Comparison of ENCODE assay signal across 1 mouse cellular context in the genomic region with DNA sequence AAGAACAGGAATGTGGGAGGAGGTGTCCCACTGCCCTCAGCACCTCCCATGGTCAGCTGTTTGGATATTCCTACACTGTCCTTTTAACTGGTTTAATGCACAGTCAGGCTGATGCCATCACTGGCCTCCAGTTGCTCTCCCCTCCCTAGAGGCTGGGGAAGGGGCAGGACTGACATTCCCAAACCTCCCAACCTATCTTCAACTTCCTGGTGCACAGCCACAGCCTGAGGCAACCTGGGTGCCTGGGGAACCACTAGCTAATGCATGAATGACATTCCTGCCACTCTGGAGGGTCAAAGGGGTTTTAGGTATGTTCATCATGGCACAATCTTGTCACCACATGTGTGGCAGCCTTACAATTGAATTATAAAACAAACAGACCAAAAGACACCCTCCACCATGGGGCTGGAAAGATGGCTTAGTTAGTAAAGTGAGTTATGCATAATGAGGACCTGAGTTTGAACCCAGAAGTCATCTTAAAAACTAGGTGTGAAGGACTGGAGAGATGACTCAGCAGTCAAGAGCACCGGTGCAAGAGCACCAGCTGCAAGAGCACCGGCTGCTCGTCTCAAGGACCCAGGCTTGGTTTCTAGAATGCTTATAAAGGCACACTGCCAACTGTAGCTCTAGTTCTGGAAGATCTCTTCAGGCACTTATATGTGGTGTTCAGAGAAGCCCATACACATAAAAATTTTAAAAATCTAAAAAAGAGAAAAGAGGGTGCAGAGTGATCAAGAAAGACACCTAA.
TF ChIP-seq lines count a peak whose summit lies in the region.

No protein-coding gene starts in this region.

TF ChIP-seq in MEL, 35 proteins besides CTCF, POLR2A, EP300 and RAD21:
- TF ChIP-seq TCF12 (IDR thresholded peaks at IDR 0.05; ENCODE audit: low read depth, low read length) (0 out of 2 replicates have a peak, but pooled peaks have one; percentile 34), ZKSCAN1 (IDR thresholded peaks at IDR 0.05; ENCODE audit: low read depth, low read length) (no peak), SIN3A (IDR thresholded peaks at IDR 0.05; ENCODE audit: low read length) (no peak), HCFC1 (IDR thresholded peaks at IDR 0.05; ENCODE audit: low read depth, low read length) (no peak), SMC3 (IDR thresholded peaks at IDR 0.05; ENCODE audit: low read depth, low read length) (no peak), TAL1 (IDR thresholded peaks at IDR 0.05; ENCODE audit: low read length) (no peak), RCOR1 (IDR thresholded peaks at IDR 0.05; ENCODE audit: low read depth, low read length) (no peak), MXI1 (IDR thresholded peaks at IDR 0.05; ENCODE audit: low read depth, low read length) (no peak), ETS1 (IDR thresholded peaks at IDR 0.05; ENCODE audit: low read depth, low read length) (peak; percentile 66), MYB (IDR thresholded peaks at IDR 0.05; ENCODE audit: low read depth, low read length) (no peak), NELFE (IDR thresholded peaks at IDR 0.05; ENCODE audit: low read depth, low read length) (no peak), JUND (IDR thresholded peaks at IDR 0.05; ENCODE audit: low read depth, low read length) (no peak), USF1 (IDR thresholded peaks at IDR 0.05; ENCODE audit: low read depth, low read length) (no peak), MYC (IDR thresholded peaks at IDR 0.05; ENCODE audit: low read depth, low read length) (no peak), ZC3H11A (IDR thresholded peaks at IDR 0.05; ENCODE audit: low read depth, low read length) (no peak), TBP (IDR thresholded peaks at IDR 0.05; ENCODE audit: low read depth, low read length) (no peak), E2F4 (IDR thresholded peaks at IDR 0.05; ENCODE audit: borderline replicate concordance, low read depth, low read length) (no peak), MAFK (IDR thresholded peaks at IDR 0.05; ENCODE audit: borderline replicate concordance, low read depth, low read length) (peak; percentile 59; the same call in 1 of the 2 replicates), CHD2 (IDR thresholded peaks at IDR 0.05; ENCODE audit: low read length) (no peak), POLR2AphosphoS2 (IDR thresholded peaks at IDR 0.05; ENCODE audit: low read length) (no peak), CHD1 (IDR thresholded peaks at IDR 0.05; ENCODE audit: low read depth, low read length) (no peak), ZMIZ1 (IDR thresholded peaks at IDR 0.05; ENCODE audit: low read depth, low read length) (no peak), USF2 (IDR thresholded peaks at IDR 0.05; ENCODE audit: borderline replicate concordance in 1 of 2, insufficient read depth in 1 of 2, low read depth in 1 of 2, low read length in 2 of 2) (no peak), GATA1 (IDR thresholded peaks at IDR 0.05; ENCODE audit: low read depth, low read length) (no peak), GABPA (IDR thresholded peaks at IDR 0.05; ENCODE audit: low read depth, low read length) (peak; percentile 48; the same call in 1 of the 2 replicates), NRF1 (IDR thresholded peaks at IDR 0.05; ENCODE audit: insufficient read depth, low read depth, low read length, poor library complexity, severe bottlenecking) (no peak), KAT2A (conservative IDR thresholded peaks at IDR 0.05; ENCODE audit: low read depth, low read length) (no peak), MAX (IDR thresholded peaks at IDR 0.05; ENCODE audit: low read length) (no peak)
TF ChIP-seq in MEL: peak in this region for 4.
